Mouse (Mus musculus) neutrophil, adult 5-6 weeks (primary cell): Measurements from ENCODE around the gene Ikzf3. TPM values are rescaled to one million over a fixed set of nuclear protein-coding genes. Genes with fewer than 3 reads are reported as not detected.

ENCODE experiments used
- ATAC-seq: fragments of 151-379, 151-347 bp; 2 replicates; pipeline ENCODE4 v1.8.0; 2017; ENCODE audit warnings: mild to moderate bottlenecking, moderate TSS enrichment; ENCODE audit not compliant: insufficient number of reproducible peaks, poor library complexity, low FRiP score, severe bottlenecking; ENCODE audit errors: extremely low read depth
- total RNA-seq: library from RNA; stranded (forward); fragments of 200-1000 nt; gene quantifications from 2 replicates; pipeline ENCODE4 v1.2.3, GENCODE M21; 2017

Ikzf3 gene
- total RNA-seq, 1 experiment from 2014 or later: 346 TPM

DNA sequence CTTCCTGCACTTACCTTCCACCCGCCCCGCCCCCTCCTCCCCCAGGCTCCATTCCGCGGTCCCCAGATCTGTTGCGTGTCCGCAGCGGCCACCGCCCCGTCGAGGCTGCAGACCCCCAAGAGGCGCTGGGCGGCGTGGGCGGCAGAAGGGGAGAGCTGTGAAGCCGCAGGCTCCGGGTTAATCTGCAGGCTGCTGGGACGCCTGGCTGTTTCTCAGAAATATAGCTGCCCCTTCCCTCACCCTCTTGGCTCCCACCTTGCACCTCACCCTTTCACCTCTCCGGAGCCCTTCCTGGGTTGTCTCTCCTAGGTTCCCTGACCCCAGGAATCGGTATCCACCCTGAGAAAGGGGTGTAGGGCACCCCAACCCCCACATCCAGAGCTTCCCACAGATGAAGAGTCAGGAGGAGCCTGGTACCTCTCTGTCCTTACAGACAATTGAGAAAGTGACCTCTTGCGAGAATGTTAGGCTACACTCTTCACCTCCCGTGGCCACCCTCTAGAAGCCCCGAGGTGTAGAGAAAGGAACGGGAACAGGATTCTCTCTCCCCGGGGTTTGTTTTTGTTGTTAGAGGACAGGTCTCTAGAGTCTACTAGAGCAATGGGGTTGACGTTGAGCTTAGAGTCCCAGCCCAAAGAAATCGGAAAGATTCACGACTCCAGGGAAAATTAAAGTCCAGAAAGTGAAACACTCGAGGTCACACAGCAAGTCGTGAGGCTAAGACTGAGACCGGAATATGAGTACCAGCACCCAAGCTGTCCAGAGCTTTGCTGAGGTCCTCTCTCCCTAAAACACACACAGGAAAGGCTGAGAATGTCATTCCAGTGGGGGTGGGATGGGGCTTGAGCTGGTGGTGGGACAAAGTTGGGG, 87.5 kb downstream of the Ikzf3 start:
- peak; percentile 8 for ATAC-seq

DNA sequence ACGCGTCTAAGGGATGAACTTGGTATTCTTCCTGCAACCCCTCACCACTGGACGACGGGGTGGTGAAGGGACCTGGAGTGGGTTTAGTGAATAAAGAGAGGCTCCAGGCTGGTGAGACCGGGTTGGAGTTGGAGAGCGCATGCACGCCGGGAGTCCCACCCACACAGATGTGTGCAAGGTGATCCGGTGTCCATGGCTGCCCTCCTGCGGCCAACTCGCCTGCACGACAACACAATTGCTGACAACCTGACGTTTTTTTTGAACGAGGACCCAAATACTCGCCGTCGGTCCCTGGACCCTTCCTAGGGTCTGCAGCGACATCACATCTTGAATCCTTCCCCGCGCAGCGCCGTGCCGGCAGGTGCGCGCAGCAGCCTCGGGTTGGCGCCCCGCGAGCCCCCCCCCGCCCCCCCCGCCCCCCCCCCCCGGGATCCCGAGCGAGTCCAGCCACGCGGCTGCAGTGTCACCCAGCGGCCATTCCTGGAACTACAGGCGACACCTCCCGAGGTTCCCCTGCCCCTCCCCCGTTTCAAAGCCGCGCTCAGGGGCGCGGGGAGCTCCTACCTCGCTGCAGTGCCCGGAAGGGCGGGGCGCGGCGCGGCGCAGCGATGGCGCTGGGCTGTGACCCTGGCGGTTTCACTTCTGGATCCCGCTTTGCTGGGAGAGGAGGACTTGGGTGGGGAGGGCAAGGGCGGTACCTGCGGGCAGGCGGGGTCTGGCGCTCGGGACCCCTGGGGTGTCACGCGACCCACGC, 88.3 kb downstream of the Ikzf3 start:
- peak; percentile 65 for ATAC-seq

DNA sequence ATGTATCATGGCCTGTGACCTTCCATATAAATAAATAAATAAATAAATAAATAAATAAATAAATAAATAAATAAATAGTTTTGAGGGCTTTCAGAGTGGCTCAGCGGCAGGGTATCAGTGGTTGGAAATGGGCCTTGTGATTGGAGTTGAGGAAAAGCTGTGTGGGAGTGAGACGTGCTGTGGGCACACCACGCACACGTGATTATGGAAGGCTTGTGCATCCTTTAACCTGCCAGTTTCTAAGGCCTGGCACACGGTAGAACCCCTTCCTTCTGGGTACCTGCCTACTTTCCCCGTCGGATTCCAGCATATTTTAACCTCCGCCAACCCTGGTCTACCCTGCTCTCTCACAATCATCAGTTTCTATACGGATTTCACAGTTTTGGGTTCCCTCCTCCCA, 88.9 kb downstream of the Ikzf3 start:
- ATAC-seq: no peak

DNA sequence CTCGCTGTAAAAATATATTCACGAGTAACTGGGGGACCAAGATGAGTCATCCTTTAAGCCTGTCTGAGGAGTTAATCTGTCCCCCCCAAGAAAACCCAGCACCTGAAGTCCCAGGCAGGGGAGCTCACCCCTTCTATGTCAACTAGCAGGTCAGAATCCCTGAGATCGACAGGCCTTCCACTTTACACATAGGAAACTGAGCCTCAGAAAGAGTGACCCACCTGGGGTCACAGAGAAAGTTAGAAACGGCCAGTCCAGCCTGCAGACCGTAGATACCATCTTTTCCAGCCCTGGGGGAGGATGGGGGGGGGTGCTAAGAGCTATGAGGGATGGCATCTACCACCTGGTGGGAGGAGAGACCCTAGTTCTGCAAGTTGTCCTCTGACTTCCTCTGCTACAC, 89.3 kb downstream of the Ikzf3 start:
- ATAC-seq: no peak

DNA sequence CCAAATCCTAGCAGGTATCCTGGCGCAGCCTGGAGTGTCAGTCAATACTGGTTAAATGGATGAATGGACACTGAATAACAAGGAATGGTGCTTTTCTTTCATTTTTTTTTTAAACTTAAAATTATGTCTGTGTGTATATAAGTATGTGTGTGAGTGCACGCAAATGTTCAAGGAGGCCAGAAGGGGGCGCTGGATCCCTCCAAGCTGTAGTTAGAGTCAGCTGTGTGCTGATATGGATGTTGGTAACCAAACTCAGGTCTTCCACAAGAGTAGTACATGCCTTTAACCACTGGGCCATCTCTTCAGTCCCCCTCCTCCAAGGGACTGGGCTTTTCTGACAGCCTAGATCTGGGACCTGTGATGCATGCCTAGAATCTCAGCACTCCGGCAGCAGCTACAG, 90.3 kb downstream of the Ikzf3 start:
- no peak for ATAC-seq

DNA sequence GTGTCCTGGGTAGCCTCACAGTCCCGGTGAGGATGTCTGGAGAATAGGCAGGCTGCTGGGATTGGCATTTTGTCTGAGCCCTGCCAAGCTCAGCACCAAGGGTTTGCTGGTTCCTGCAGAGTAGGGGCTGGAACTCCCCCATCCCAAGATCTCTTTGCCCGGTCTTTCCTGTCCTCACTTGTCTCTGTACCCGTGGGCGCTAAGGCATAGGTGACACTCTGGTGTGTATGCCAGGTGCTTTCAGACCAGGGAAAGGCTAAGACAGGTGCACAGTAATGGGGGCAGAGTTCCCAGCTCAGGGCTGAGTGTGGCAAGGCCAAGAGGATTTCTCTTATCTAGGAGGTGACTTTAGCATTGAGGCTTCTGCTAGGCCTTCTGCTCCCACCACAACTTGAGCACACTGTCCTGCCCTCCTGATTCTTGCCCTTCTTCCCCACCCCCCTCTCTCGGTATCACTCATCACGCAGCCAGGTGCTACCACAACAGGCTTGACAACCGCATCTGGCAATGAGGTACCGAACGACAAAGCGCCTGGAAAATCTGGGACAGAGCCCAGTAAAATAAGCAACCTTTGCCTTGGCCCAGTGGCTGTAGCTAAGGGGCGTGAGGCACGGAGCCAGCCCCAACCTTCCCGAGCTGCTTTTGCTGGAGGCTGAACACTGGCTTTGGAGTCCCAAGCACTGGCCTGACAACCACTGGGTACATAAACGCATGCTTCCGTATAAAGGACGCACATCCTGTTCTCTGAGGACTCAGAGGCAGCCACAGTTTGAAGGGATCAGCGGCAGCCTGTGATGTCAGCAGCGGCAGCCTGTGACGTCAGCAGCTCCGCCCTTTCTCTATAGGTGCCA, 95.7 kb downstream of the Ikzf3 start:
- ATAC-seq: no peak

DNA sequence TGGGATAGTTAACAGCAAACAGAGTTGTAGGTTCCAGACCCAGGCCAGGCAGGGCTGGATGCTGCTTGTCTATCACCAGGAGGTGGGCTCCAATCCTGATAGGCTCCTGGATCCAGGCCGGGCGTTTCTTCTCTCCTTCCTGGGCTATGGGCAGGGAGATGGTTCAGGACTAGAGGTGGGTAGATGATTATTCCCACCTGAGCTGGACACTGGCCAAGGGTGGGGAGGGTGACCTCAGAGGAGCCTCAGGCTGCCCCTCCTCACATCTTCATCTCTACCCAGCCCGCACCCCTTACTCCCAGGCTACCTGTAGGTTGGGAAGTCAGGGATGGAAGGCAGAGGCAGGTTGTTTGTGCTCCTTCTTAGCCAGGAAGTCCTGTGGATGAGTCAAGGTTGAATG, 96.4 kb downstream of the Ikzf3 start:
- ATAC-seq: no peak

DNA sequence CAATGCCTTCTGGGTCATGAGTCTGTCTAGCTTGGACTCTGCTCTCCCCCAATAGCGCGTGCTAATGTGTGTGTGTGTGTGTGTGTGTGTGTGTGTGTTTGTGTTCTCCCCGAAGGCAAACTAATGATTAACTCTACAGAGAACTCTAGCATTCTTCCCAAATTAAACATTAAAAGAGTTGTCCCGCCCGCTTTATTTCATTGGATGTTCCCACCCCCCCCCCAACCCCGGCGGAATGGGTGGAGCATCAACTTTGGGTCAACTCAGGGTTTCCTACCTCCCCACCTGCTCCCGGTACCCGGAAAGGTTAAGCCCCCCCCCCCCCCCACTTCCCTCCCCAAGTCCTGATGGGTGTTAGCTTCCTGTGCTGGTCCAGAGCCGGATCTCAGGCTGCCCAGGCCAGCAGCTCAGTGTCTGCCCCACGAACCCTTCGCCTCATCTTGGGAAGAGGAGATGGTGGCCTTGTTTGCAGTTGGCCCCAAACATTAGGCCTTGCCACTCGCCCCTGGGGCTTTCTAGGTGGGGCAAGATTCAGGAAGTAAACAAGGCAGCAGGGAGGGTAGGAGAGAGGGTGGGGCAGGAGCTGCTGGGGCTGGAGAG, 97.5 kb downstream of the Ikzf3 start:
- no peak for ATAC-seq

DNA sequence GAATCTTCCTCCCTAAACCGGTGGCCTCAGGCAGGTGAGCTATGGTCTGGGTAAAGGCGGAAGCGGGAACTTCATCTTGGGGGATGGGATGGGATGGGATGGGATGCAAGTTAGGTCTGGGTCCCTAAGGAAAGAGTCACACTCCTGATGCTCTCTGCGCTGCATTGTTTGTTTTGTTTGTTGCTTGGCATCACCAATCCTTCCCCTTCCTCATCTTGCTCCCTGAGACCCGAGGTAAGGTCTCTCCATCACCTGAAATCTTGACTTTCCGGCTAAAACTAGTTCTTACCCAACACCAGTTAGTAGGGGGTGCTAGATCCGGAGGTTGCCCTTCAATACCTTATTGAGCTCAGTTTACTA, 98.4 kb downstream of the Ikzf3 start:
- ATAC-seq: no peak

DNA sequence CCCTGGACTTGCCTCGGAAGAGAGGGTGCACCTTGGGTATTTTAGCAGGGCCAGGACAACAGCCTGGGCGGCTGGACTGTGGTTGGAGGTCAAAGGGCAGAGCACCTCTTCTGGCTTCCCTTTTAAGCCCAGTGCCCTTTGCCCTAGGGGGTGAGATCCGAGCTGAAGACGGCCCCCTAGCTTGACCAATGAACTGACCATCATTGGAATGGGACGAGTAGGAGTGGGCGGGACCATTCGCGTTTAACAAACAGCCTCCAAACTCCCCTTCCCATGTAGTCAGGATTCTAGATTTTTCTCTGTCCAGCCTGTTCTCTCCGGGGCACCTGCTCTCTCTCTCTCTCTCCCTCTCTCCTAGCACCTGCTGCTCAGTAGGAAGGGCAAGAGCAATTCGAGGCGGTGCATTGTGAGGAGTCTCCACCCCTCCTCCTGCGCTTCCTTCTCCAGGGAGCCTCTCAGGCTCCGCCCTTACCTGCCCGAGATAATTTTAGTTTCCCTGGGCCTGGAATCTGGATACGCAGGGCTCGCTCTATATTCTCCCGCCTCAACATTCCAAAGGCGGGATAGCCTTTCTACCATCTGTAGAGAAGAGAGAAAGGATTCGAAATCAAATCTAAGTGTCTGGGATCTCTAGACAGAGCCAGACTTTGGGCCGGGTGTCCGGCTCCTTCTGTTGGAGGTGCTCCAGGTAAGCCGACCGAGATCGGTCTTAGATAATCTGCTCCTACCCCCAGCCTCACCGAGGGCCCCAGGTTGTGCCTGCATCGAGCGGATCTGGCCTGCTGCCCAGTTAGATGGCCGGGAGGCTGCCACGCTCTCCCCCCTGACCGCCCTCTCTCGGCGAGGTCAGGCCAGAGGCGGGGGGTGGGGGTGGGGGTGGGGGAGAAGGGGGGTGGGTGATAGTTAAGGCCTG, 99.0 kb downstream of the Ikzf3 start:
- no peak for ATAC-seq

DNA sequence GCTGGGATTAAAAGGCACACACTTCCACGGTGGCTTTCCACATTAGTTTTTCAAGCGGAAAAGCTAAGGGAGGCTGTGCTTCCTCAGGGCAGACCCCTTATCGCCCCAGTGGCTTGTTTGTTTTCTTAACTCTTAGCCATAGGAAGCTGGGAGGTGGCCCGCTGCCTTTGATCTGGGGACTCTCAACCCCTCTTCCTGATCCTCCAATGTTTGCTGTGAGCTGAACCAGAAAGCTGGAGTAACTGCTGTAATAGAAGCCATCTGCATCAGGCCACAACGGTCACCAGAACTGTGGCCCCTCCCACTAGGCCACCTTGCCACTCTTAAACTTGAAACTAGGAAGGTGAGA, 99.6 kb downstream of the Ikzf3 start, which contains the start of gene Grb7:
Gene Grb7, plus strand, starts transcription at position 182 of the 349 bp plus-strand sequence.
- no peak for ATAC-seq

DNA sequence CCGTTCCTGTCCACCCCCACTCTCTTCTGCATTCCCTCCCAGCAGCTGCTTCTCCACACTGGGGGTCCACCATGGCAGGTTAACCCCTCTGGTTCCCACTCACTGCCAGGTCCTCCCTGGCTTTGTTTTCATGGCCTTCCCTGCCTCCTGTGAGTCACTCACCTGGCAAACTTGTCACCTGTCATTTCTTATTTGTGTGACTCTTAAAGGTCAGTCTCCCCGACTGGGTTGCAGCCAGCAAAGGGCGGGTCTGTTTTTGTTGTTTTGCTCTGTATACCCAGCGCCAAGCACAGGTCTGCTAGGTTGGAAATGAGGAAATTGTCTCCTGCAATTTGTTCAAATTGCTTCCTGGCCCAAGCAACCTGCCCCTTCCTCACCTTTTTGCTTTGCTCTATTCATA, 100.2 kb downstream of the Ikzf3 start:
- no peak for ATAC-seq

DNA sequence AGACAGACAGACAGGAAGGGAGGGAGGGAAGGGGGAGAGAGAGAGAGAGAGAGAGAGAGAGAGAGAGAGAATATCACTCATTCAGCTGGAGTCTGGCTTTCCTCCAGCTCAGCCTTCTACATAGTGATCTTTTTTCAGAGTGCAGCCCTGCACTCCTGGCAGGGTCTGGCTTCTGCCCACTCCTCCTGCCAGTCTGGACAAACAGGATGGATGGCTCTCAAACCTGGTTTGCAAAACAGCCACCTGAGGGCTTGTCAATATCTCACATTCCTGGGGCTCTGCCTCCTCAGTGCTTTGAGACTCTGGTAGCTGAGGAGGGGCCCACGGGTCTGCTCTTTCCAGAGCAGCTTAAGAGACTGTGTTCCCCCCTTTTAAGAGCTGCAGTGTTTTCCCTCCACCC, 100.6 kb downstream of the Ikzf3 start:
- no peak for ATAC-seq

DNA sequence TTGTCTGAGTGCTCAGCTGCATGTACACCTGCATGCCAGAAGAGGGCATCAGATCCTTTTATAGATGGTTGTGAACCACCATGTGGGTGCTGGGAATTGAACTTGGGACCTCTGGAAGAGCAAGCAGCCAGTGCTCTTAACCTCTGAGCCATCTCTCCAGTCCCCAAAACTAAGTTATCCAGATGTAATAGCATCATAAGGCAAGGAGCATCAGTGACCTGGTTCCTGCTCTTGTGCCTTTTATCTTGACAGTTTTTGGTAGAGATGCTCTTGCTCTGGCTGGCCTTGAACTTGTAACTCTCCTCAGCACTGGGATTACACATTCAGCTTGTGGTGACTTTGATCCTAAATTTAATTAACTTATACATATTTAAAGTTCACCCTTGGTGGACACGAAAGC, 102.1 kb downstream of the Ikzf3 start:
- ATAC-seq: no peak

DNA sequence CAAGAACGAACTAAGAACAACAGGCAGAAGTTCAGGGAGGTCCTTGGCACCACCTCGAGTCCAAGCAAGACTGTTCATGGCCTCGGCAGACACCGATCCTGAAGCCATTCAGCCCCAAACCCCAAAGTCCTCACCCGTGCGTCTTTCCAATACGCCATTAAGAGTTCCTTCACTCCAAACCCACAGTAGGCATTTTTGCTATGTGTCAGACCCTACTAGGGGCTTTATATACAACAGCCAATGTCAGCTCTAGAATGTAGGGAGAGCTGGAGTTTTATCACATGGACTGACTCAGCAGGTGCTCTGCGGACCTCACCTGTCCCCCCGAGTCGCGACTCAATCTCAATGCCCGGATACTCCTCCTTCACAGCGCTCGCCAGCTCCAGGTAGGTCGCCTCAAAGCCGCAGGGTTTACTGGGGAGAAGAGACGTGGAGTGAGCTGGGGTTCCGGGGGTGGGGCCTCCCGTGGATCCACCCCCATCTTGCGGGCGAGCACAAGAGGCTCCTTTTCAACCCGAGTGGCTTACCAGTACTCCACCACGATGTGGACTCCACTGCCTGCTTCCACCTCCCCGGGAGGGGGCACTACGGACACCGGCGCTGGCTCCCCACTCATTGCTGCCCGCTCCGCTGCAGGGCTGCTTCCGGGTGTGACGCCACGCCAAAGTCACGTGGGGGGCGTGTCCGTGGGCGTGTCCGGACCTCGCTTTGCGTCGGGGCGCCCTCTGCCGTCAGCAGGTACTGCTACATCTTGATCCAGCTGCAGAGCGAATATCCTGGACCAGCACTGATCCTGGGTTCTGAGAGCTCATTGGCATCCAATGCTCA, 107.3 kb downstream of the Ikzf3 start, which contains the start of gene Mien1:
Gene Mien1, minus strand, starts transcription at position 661 of the 828 bp plus-strand sequence.
- peak; percentile 84 for ATAC-seq

DNA sequence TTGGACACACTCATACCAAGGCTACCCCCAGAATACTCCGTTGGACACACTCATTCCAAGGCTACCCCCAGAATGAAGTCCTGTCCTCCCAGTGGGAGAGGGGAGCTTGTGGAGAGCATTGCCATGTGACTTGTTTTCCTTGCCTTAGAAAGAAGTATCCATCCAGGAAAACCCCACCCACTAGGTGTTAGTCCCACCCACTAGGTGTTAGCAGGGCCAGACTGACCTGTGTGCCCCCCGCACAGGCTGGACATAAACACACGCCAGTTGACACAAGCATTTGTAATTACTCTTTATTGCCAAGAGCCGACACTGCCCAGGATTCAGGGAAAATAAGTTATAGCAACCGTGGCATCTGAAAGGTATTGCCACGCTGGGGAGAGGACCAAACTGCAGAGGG, 108.4 kb downstream of the Ikzf3 start:
- ATAC-seq: no peak

DNA sequence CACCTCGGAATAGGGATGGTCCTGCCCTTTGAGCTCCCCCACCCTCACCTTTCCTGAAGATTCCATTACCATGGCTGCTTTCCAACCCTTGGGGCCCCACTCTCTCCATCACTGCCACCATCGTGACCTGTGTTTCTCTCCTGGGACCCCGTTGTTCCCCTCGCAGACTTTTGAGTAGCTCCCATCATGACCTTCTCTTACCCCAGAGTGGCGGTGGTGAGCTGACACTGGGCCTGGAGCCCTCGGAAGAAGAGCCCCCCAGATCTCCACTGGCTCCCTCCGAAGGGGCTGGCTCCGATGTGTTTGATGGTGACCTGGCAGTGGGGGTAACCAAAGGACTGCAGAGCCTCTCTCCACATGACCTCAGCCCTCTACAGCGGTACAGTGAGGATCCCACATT, 110.1 kb downstream of the Ikzf3 start:
- no peak for ATAC-seq
